Mouse (Mus musculus) ES-Bruce4 (cell line): ENCODE measurements around the gene Arhgef1.

Experiments
- CTCF ChIP-seq: IDR thresholded peaks from one replicate; pipeline ENCODE4 v1.8.1; 2011; ENCODE audit warnings: low read depth, low read length
- EP300 ChIP-seq: IDR thresholded peaks from 2 replicates; pipeline ENCODE4 v1.6.1; 2011; ENCODE audit warnings: low read depth, low read length; ENCODE audit not compliant: insufficient read depth
- POLR2A ChIP-seq: IDR thresholded peaks from one replicate; pipeline ENCODE4 v1.8.1; 2011; ENCODE audit warnings: low read length; ENCODE audit not compliant: insufficient read depth

DNA sequence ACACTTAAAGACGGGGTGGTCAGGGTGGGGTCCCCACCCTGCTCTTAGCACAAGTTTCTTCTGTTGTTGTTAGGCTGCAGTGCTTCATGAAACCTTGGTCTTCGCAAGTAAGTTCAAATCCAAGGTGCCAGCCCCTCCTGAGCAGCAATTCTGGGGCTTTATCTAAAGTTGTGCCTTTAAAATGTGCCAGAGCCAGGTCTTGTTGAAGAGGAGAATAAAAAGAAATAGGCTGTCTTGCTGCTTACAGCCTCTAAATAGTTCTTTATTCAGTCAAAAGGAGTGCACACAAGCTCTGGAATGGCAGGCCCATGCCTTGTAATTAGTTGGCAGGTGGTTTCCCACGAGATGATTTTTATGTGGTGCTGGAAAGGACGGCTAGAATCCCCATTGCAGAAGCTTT is 15.6 kb upstream of the Arhgef1 start:
- TF ChIP-seq EP300 (no peak), CTCF (no peak), POLR2A (no peak)
